Mouse (Mus musculus) lung, postnatal 0 days (tissue): ENCODE results near the gene Adh5. TPM values are rescaled to one million over a fixed set of nuclear protein-coding genes. Genes with fewer than 3 reads are reported as not detected.

Source experiments
- ATAC-seq: fragments of 200-750 bp; cut with Nextera tagmentation; 2 replicates; pipeline ENCODE4 v1.8.0; 2017; ENCODE audit warnings: moderate library complexity
- DNase-seq: peaks from one replicate; pipeline ENCODE4 v3.0.0-alpha.2; 2016; ENCODE audit warnings: low spot score
- H3K27ac ChIP-seq: fragments of 300-500 bp; sonication (generic); 2 replicates; pipeline ENCODE4 v1.5.1; 2014; ENCODE audit warnings: antibody characterized with exemption, mild to moderate bottlenecking, low read length, mixed read lengths
- H3K27me3 ChIP-seq: fragments of 300-500 bp; sonication (generic); replicated peaks from 2 replicates; pipeline ENCODE4 v1.6.1; 2014; ENCODE audit warnings: low read length, mixed read lengths; ENCODE audit not compliant: insufficient read depth
- H3K36me3 ChIP-seq: fragments of 300-500 bp; sonication (generic); 2 replicates; pipeline ENCODE4 v1.6.1; 2014; ENCODE audit warnings: low read length, mixed read lengths; ENCODE audit not compliant: insufficient read depth
- H3K4me1 ChIP-seq: fragments of 300-500 bp; sonication (generic); 2 replicates; pipeline ENCODE4 v1.6.1; 2014; ENCODE audit warnings: antibody characterized with exemption, low read depth, low read length, mixed read lengths; ENCODE audit not compliant: insufficient read depth
- H3K4me2 ChIP-seq: fragments of 300-500 bp; sonication (generic); replicated peaks from 2 replicates; pipeline ENCODE4 v1.6.1; 2014; ENCODE audit warnings: low read depth, mild to moderate bottlenecking, low read length, moderate library complexity, mixed read lengths
- H3K4me3 ChIP-seq: fragments of 300-500 bp; sonication (generic); 2 replicates; pipeline ENCODE4 v1.5.1; 2014; ENCODE audit warnings: low read depth, low read length
- H3K9ac ChIP-seq: fragments of 300-500 bp; sonication (generic); replicated peaks from 2 replicates; pipeline ENCODE4 v1.6.1; 2014; ENCODE audit warnings: low read depth, mild to moderate bottlenecking
- H3K9me3 ChIP-seq: fragments of 300-500 bp; sonication (generic); 2 replicates; pipeline ENCODE4 v1.6.1; 2016; ENCODE audit warnings: low read length, mixed read lengths
- CTCF ChIP-seq: IDR thresholded peaks from 2 replicates; pipeline ENCODE4 v1.5.1; 2016; ENCODE audit warnings: antibody characterized with exemption, mild to moderate bottlenecking
- EP300 ChIP-seq: IDR thresholded peaks from 2 replicates; pipeline ENCODE4 v1.6.1; 2016; ENCODE audit warnings: antibody characterized with exemption, mild to moderate bottlenecking, control low read depth
- WGBS: fragments of 180-500 bp; shearing (Covaris S2); extraction: QIAGEN DNeasy Blood & Tissue Kit; methylation state at CpG from one replicate; pipeline ENCODE4 v1.1.7; 2014; 5-methylcytosine and 5-hydroxymethylcytosine counted together
- polyA plus RNA-seq: library from polyadenylated mRNA; unstranded; fragments of >200 nt; fragmentation: Nextera tagmentation; extraction: Ambion mirVana; gene quantifications from 2 replicates; pipeline ENCODE4 v1.2.1, GENCODE M21; 2015

Adh5 gene
- polyA plus RNA-seq, 1 experiment from 2014 or later: 116 TPM

GRCm38 (mm10) chr3:138454234-138454633 is 11.3 kb downstream of the Adh5 start:
- Histone ChIP-seq H3K36me3 (peaks cover 18% of the 10 kb centered on the region), H3K9me3 (no peaks in the 10 kb centered on the region)
- no peak for TF ChIP-seq CTCF
- 0 out of 2 replicates have a peak, but pooled peaks have one; percentile 16 for TF ChIP-seq EP300

GRCm38 (mm10) chr3:138454711-138455435 is 12.0 kb downstream of the Adh5 start:
- Histone ChIP-seq H3K36me3 (peaks cover 17% of the 10 kb centered on the region), H3K4me2 (no peak overlapping the region), H3K9ac (no peak overlapping the region), H3K4me1 (no peaks in the 10 kb centered on the region), H3K9me3 (no peaks in the 10 kb centered on the region), H3K4me3 (no peak overlapping the region), H3K27ac (peak overlapping the region; percentile 32; the same call in 1 of the 2 replicates), H3K27me3 (no peaks in the 10 kb centered on the region)
- DNase-seq (peak; percentile 83), ATAC-seq (peak; percentile 48)
- TF ChIP-seq EP300 (peak; percentile 36; the same call in 1 of the 2 replicates), CTCF (no peak)
- 81% methylated on average over 13 of the region's 13 CpGs for WGBS

More at GRCm38 (mm10) chr3:138454234-138454633, 11.3 kb downstream of the Adh5 start:
- peak; percentile 72 for DNase-seq
- Histone ChIP-seq H3K9ac (no peak overlapping the region), H3K4me1 (no peaks in the 10 kb centered on the region), H3K4me3 (no peak overlapping the region), H3K4me2 (no peak overlapping the region), H3K27me3 (no peaks in the 10 kb centered on the region), H3K27ac (0 out of 2 replicates have a peak overlapping the region, but pooled peaks have one; percentile 6)
- 55% methylated on average over 1 of the region's 1 CpGs for WGBS
- ATAC-seq: peak; percentile 47

- 94% methylated on average over 3 of the region's 3 CpGs for WGBS
- Histone ChIP-seq H3K4me1 (no peaks in the 10 kb centered on the region), H3K27ac (no peak overlapping the region), H3K9me3 (no peaks in the 10 kb centered on the region), H3K4me3 (no peak overlapping the region), H3K27me3 (no peaks in the 10 kb centered on the region), H3K36me3 (peaks cover 16% of the 10 kb centered on the region; the same call in 1 of the 2 replicates), H3K4me2 (no peak overlapping the region), H3K9ac (no peak overlapping the region)
- TF ChIP-seq EP300 (no peak), CTCF (no peak)
- ATAC-seq (no peak), DNase-seq (no peak)
Measured at GRCm38 (mm10) chr3:138458441-138458840, 15.5 kb downstream of the Adh5 start.

- Histone ChIP-seq H3K27ac (no peak overlapping the region), H3K4me1 (no peaks in the 10 kb centered on the region), H3K4me3 (no peak overlapping the region), H3K9ac (no peak overlapping the region), H3K9me3 (no peaks in the 10 kb centered on the region), H3K27me3 (no peaks in the 10 kb centered on the region), H3K36me3 (peaks cover 28% of the 10 kb centered on the region; the same call in 1 of the 2 replicates), H3K4me2 (no peak overlapping the region)
- no peak for DNase-seq
- TF ChIP-seq EP300 (no peak), CTCF (peak; percentile 49)
- WGBS: 83% methylated on average over 13 of the region's 13 CpGs
- no peak for ATAC-seq
Measured at GRCm38 (mm10) chr3:138460260-138460659, 17.4 kb downstream of the Adh5 start.

GRCm38 (mm10) chr3:138461832-138462231 is 18.9 kb downstream of the Adh5 start:
- Histone ChIP-seq H3K9me3 (no peaks in the 10 kb centered on the region), H3K9ac (no peak overlapping the region), H3K4me2 (no peak overlapping the region), H3K27me3 (no peaks in the 10 kb centered on the region), H3K4me3 (no peak overlapping the region), H3K36me3 (peaks cover 33% of the 10 kb centered on the region; the same call in 1 of the 2 replicates), H3K27ac (no peak overlapping the region), H3K4me1 (no peaks in the 10 kb centered on the region)
- no peak for TF ChIP-seq CTCF
- no peak for TF ChIP-seq EP300
- 88% methylated on average over 3 of the region's 3 CpGs for WGBS
- ATAC-seq (no peak), DNase-seq (no peak)

- TF ChIP-seq CTCF (peak; percentile 77), EP300 (no peak)
- H3K9me3 ChIP-seq: no peaks in the 10 kb centered on the region
- peaks cover 33% of the 10 kb centered on the region; the same call in 1 of the 2 replicates for H3K36me3 ChIP-seq
- no peaks in the 10 kb centered on the region for H3K27me3 ChIP-seq
- H3K4me1 ChIP-seq: no peaks in the 10 kb centered on the region
- no peak overlapping the region for H3K4me3 ChIP-seq
- no peak overlapping the region for H3K9ac ChIP-seq
- peak; percentile 70 for DNase-seq
- H3K4me2 ChIP-seq: no peak overlapping the region
- no peak overlapping the region for H3K27ac ChIP-seq
- ATAC-seq: no peak
- WGBS: 87% methylated on average over 2 of the region's 2 CpGs
Measured at GRCm38 (mm10) chr3:138463137-138463536, 20.2 kb downstream of the Adh5 start.
